Mouse (Mus musculus): ENCODE results near the gene Pxmp4. TPM values are rescaled to one million over a fixed set of nuclear protein-coding genes. Genes with fewer than 3 reads are reported as not detected.
A peak's percentile ranks its signal among the peaks of the same experiment; 100 is the strongest.

Gene Pxmp4
- total and polyA plus RNA-seq, 2 experiments from 2014 or later, result 40.0 to 97.5 TPM

DNA sequence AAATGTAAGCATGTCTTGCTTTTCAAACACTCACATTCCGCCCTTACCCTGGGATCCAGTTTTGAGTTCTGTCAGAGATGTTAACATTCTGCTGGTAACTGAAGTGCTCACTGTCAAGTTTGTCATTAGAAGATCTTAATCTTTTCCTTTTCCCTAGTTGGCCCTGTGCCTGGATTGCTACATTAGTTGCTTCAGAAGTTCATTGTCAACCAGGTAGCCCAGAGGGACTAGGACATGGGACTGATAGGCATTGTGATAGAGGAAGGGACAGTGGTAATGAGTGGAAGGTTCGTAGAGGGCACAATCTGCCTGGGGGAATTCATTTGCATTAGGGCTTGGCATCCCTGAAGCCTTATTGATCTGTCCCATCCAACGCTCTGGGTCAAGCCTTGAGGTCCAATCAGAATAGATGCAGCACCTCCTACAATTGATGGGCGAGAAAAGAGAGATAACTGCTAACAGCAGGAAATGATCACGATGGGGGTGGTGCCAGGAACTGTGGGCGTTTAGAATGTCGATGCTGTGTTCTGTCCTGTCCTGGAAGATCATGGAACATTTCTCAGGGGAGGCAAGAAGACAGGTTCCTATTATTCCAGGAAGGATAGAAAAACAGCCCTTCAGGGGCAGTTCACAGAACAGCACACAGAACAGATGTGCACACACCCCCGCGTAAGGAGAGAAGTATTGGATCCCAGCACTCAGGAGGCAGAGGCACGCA is 5.7 kb upstream of the Pxmp4 start:
- DNase-seq (ENCODE audit: low spot score) (no peak), ATAC-seq (ENCODE audit: insufficient read depth, low read depth) (no peak)
- TF ChIP-seq EP300 (IDR thresholded peaks at IDR 0.05; ENCODE audit: low read depth) (no peak), CTCF (IDR thresholded peaks at IDR 0.05; ENCODE audit: low read depth) (no peak)
- Histone ChIP-seq H3K36me3 (replicated peaks; ENCODE audit: control insufficient read depth, insufficient read depth, low read length) (no peaks in the 10 kb centered on the region), H3K9ac (replicated peaks; ENCODE audit: low read depth, low read length) (no peak overlapping the region), H3K4me3 (ENCODE audit: low read depth, low read length) (no peak overlapping the region), H3K9me3 (replicated peaks; ENCODE audit: control insufficient read depth, low read length) (no peaks in the 10 kb centered on the region), H3K4me2 (ENCODE audit: low read depth, low read length) (no peak overlapping the region), H3K27me3 (ENCODE audit: control insufficient read depth, insufficient read depth, low read length) (no peaks in the 10 kb centered on the region), H3K27ac (ENCODE audit: low read depth) (no peak overlapping the region), H3K4me1 (ENCODE audit: control insufficient read depth, insufficient read depth) (peaks cover 4% of the 10 kb centered on the region; the same call in 1 of the 2 replicates)
- 57% methylated on average over 10 of the region's 10 CpGs for WGBS

DNA sequence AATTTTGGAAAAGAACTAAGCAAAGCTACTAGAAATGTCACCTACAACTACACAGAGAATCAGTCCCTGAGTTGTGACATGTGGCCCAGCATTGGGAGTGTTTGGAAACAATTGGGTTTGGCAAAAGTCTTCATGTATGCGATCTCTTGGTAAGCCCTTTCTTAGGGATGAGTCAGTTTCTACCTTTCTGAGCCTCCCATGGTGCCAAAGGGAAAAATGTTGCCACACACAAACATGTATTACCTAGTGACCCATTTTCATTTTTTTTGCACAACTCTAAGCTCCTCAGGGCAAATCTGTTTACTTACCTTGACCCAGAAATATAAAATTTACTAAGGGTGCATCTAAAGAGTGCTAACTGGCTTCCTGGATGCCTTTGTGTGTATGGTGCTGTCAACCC is 3.5 kb upstream of the Pxmp4 start:
- no peaks in the 10 kb centered on the region for H3K27me3 ChIP-seq (ENCODE audit: control insufficient read depth, insufficient read depth, low read length)
- H3K9me3 ChIP-seq (replicated peaks; ENCODE audit: control insufficient read depth, low read length), result no peaks in the 10 kb centered on the region
- H3K9ac ChIP-seq (replicated peaks; ENCODE audit: low read depth, low read length), result no peak overlapping the region
- H3K36me3 ChIP-seq (replicated peaks; ENCODE audit: control insufficient read depth, insufficient read depth, low read length), result no peaks in the 10 kb centered on the region
- TF ChIP-seq EP300 (IDR thresholded peaks at IDR 0.05; ENCODE audit: low read depth), result no peak
- no peak for TF ChIP-seq CTCF (IDR thresholded peaks at IDR 0.05; ENCODE audit: low read depth)
- H3K4me2 ChIP-seq (ENCODE audit: low read depth, low read length), result no peak overlapping the region
- H3K27ac ChIP-seq (ENCODE audit: low read depth), result no peak overlapping the region
- peaks cover 8% of the 10 kb centered on the region for H3K4me1 ChIP-seq (ENCODE audit: control insufficient read depth, insufficient read depth)
- no peak overlapping the region for H3K4me3 ChIP-seq (ENCODE audit: low read depth, low read length)
- 91% methylated on average over 1 of the region's 1 CpGs for WGBS
- no peak for ATAC-seq (ENCODE audit: insufficient read depth, low read depth)
- no peak for DNase-seq (ENCODE audit: low spot score)

DNA sequence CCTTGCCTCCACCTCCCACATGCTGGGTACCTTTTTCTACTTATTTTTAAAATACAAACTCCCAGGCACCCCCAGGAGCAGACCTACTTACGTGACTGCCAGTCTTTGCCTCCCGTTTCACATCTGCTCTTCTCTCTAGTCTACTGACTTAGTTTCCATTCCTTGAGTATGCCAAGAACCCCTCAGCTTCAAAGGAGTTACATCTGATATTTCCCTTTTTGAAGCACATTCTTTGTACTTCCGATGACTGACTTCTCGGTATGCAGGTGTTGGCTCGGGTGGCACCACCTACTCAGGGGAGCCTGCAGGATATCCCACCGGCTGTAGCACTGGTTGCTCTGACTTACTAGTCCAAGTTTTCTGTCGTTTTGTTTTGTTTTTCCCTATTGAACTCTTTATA is 648 bp upstream of the Pxmp4 start:
- TF ChIP-seq CTCF (IDR thresholded peaks at IDR 0.05; ENCODE audit: low read depth), result no peak
- TF ChIP-seq EP300 (IDR thresholded peaks at IDR 0.05; ENCODE audit: low read depth), result no peak
- no peaks in the 10 kb centered on the region for H3K27me3 ChIP-seq (ENCODE audit: control insufficient read depth, insufficient read depth, low read length)
- H3K9me3 ChIP-seq (replicated peaks; ENCODE audit: control insufficient read depth, low read length), result no peaks in the 10 kb centered on the region
- 30% methylated on average over 7 of the region's 7 CpGs for WGBS
- no peak for DNase-seq (ENCODE audit: low spot score)
- H3K4me1 ChIP-seq (ENCODE audit: control insufficient read depth, insufficient read depth), result peaks cover 8% of the 10 kb centered on the region
- H3K4me2 ChIP-seq (ENCODE audit: low read depth, low read length), result peak overlapping the region; percentile 76
- no peak for ATAC-seq (ENCODE audit: insufficient read depth, low read depth)
- H3K27ac ChIP-seq (ENCODE audit: low read depth), result peak overlapping the region; percentile 60; the same call in 1 of the 2 replicates
- peak overlapping the region; percentile 79 for H3K4me3 ChIP-seq (ENCODE audit: low read depth, low read length)
- no peaks in the 10 kb centered on the region for H3K36me3 ChIP-seq (replicated peaks; ENCODE audit: control insufficient read depth, insufficient read depth, low read length)
- H3K9ac ChIP-seq (replicated peaks; ENCODE audit: low read depth, low read length), result no peak overlapping the region; the same call in 1 of the 2 replicates

DNA sequence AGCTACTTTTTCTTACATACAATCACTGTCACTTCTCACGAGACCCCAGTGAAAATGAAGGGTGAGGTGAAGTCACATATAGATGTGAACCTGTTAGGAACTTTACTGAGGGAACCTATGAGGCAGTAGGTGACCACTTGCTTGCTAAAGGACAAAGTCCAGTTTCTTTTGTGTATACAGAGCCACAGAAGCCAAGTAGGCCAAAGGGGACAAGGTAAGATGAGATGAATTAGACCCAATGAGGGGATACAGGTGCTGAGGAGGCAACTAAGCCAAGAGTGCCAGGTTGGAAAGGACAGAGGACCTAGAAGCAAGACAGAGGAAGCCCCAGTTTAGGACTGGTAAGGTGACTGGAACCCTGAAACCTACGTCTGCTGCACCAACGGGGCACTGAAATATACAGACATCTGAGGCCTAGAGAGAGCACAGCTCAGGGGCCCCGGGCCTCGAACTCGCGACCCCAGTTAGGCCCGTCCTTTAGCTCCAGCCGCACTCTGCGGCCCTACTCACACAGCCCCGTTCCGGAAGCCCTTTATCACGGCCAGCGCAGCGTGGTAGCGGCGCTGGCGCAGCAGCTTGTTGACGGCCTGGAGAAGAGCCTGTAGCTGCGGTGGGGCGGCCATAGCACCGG is 386 bp downstream of the Pxmp4 start:
- DNase-seq (ENCODE audit: low spot score), result no peak
- 11% methylated on average over 22 of the region's 22 CpGs for WGBS
- Histone ChIP-seq H3K4me2 (ENCODE audit: low read depth, low read length) (peak overlapping the region; percentile 76), H3K27ac (ENCODE audit: low read depth) (peak overlapping the region; percentile 87), H3K9me3 (replicated peaks; ENCODE audit: control insufficient read depth, low read length) (no peaks in the 10 kb centered on the region), H3K27me3 (ENCODE audit: control insufficient read depth, insufficient read depth, low read length) (no peaks in the 10 kb centered on the region), H3K36me3 (replicated peaks; ENCODE audit: control insufficient read depth, insufficient read depth, low read length) (no peaks in the 10 kb centered on the region), H3K4me3 (ENCODE audit: low read depth, low read length) (peak overlapping the region; percentile 79), H3K9ac (replicated peaks; ENCODE audit: low read depth, low read length) (peak overlapping the region; percentile 80), H3K4me1 (ENCODE audit: control insufficient read depth, insufficient read depth) (peaks cover 8% of the 10 kb centered on the region)
- ATAC-seq (ENCODE audit: insufficient read depth, low read depth), result no peak; the same call in 1 of the 2 replicates
- TF ChIP-seq CTCF (IDR thresholded peaks at IDR 0.05; ENCODE audit: low read depth) (no peak), EP300 (IDR thresholded peaks at IDR 0.05; ENCODE audit: low read depth) (no peak)

DNA sequence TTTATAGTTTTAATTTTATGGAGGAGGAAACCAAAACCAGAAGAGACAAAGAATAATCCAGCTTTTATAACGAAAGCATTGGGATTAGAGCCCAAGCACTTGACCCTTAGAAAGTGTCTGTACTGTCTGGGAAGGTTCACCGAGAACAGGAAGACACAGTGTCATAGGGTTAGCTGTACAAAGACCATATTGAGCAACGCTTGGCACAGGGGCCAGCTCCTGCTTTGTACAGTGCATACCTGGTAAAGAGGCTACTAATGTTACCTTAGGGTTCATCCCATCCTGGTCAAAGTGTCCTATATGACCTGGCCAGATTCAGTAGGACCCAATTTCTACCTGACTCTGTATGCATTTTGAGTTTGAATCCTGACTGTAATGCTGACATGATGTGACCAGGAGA is 2.2 kb downstream of the Pxmp4 start:
- Histone ChIP-seq H3K27ac (ENCODE audit: low read depth) (no peak overlapping the region), H3K4me2 (ENCODE audit: low read depth, low read length) (no peak overlapping the region), H3K4me3 (ENCODE audit: low read depth, low read length) (no peak overlapping the region), H3K4me1 (ENCODE audit: control insufficient read depth, insufficient read depth) (peaks cover 8% of the 10 kb centered on the region), H3K36me3 (replicated peaks; ENCODE audit: control insufficient read depth, insufficient read depth, low read length) (no peaks in the 10 kb centered on the region), H3K9me3 (replicated peaks; ENCODE audit: control insufficient read depth, low read length) (no peaks in the 10 kb centered on the region), H3K27me3 (ENCODE audit: control insufficient read depth, insufficient read depth, low read length) (no peaks in the 10 kb centered on the region), H3K9ac (replicated peaks; ENCODE audit: low read depth, low read length) (no peak overlapping the region)
- TF ChIP-seq CTCF (IDR thresholded peaks at IDR 0.05; ENCODE audit: low read depth) (no peak), EP300 (IDR thresholded peaks at IDR 0.05; ENCODE audit: low read depth) (no peak)
- no peak for ATAC-seq (ENCODE audit: insufficient read depth, low read depth)
- DNase-seq (ENCODE audit: low spot score), result no peak
- 72% methylated on average over 3 of the region's 3 CpGs for WGBS
